Mouse (Mus musculus) neural tube, embryonic 15.5 days (tissue): Measurements from ENCODE around the gene Gm43518. TPM values are rescaled to one million over a fixed set of nuclear protein-coding genes. Genes with fewer than 3 reads are reported as not detected.
A peak's percentile ranks its signal among the peaks of the same experiment; 100 is the strongest.

Experiments
- ATAC-seq: fragments of 200-750 bp; cut with Nextera tagmentation; 2 replicates; pipeline ENCODE4 v1.8.0; 2017; ENCODE audit warnings: mild to moderate bottlenecking, moderate TSS enrichment, moderate library complexity; ENCODE audit not compliant: low FRiP score
- H3K27ac ChIP-seq: fragments of 300-500 bp; sonication (generic); replicated peaks from 2 replicates; pipeline ENCODE4 v1.5.1; 2015; ENCODE audit warnings: mild to moderate bottlenecking, inconsistent platforms
- H3K27me3 ChIP-seq: fragments of 300-500 bp; sonication (generic); replicated peaks from 2 replicates; pipeline ENCODE4 v1.6.1; 2015; ENCODE audit warnings: inconsistent platforms
- H3K36me3 ChIP-seq: fragments of 300-500 bp; sonication (generic); 2 replicates; pipeline ENCODE4 v1.6.1; 2015; ENCODE audit warnings: inconsistent platforms
- H3K4me1 ChIP-seq: fragments of 300-500 bp; sonication (generic); 2 replicates; pipeline ENCODE4 v1.6.1; 2015; ENCODE audit warnings: inconsistent platforms
- H3K4me2 ChIP-seq: fragments of 300-500 bp; sonication (generic); 2 replicates; pipeline ENCODE4 v1.6.1; 2015; ENCODE audit warnings: inconsistent platforms, mild to moderate bottlenecking, moderate library complexity
- H3K4me3 ChIP-seq: fragments of 300-500 bp; sonication (generic); replicated peaks from 2 replicates; pipeline ENCODE4 v1.5.1; 2015; ENCODE audit warnings: mild to moderate bottlenecking, inconsistent platforms
- H3K9ac ChIP-seq: fragments of 300-500 bp; sonication (generic); replicated peaks from 2 replicates; pipeline ENCODE4 v1.6.1; 2015; ENCODE audit warnings: mild to moderate bottlenecking, inconsistent platforms
- H3K9me3 ChIP-seq: fragments of 300-500 bp; sonication (generic); replicated peaks from 2 replicates; pipeline ENCODE4 v1.6.1; 2016; ENCODE audit warnings: inconsistent platforms
- whole genome bisulfite sequencing: fragments of 180-500 bp; shearing (Covaris S2); methylation state at CpG from one replicate; pipeline ENCODE4 v1.1.7; 2015; ENCODE audit warnings: mixed read lengths; 5-methylcytosine and 5-hydroxymethylcytosine counted together
- polyA plus RNA-seq: library from polyadenylated mRNA; unstranded; fragments of >200 nt; fragmentation: Nextera tagmentation; extraction: Ambion mirVana; gene quantifications from 2 replicates; pipeline ENCODE4 v1.2.1, GENCODE M21; 2015

The Gm43518 gene
- polyA plus RNA-seq, 1 experiment from 2014 or later, result 4.3 TPM

GRCm38 (mm10) chr5:123969216-123969615, 42.0 kb downstream of the Gm43518 start:
- Histone ChIP-seq H3K27ac (no peak overlapping the region), H3K4me1 (peaks cover 4% of the 10 kb centered on the region), H3K4me3 (no peak overlapping the region), H3K9me3 (no peaks in the 10 kb centered on the region), H3K9ac (no peak overlapping the region), H3K4me2 (no peak overlapping the region), H3K36me3 (no peaks in the 10 kb centered on the region), H3K27me3 (0 out of 2 replicates have a peak, but pooled peaks cover 6% of the 10 kb centered on the region)
- no peak for ATAC-seq
- 73% methylated on average over 8 of the region's 8 CpGs for WGBS

DNA sequence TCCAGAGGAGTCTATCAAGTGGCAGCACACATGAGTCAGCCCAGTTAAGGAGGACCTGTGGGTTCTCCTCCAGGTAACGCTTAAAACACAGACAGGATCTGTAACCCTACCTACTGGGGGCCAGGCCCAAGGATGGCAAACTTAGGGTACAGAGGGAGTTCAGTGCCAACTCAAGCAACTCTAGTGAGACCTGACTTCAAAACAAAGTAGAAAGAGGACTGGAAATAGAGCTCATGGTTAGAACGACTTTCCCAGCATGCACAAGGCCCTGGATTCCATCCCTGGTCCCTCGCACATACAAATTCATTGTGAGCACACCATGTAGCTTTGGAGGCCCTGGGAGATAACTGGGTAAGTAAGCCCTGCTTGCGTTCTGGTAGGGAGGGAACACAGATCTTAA, 43.4 kb downstream of the Gm43518 start:
- 95% methylated on average over 4 of the region's 4 CpGs for WGBS
- ATAC-seq, result no peak
- Histone ChIP-seq H3K9me3 (no peaks in the 10 kb centered on the region), H3K9ac (no peak overlapping the region), H3K4me1 (peaks cover 17% of the 10 kb centered on the region), H3K36me3 (no peaks in the 10 kb centered on the region), H3K27me3 (peaks cover 8% of the 10 kb centered on the region; the same call in 1 of the 2 replicates), H3K4me3 (no peak overlapping the region), H3K4me2 (no peak overlapping the region), H3K27ac (no peak overlapping the region)

DNA sequence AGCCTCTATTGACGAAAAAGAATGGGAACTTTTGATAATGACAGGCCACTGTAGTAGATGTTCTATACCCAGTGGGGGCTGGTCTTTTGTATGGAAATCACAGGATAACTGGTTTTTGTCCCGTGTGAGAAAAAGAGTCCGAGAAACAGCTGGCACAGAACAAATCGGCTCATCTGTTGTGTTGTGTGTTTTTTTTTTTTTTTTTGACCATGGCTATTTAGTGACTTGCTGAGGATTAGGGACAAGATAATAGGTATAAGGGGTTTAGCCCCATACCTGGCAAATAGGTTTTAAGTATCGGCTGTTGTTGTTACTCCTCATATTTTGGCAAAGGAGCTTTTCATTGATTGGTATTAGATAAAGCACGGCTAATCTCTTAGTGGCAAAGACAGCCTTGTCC, 45.2 kb downstream of the Gm43518 start:
- Histone ChIP-seq H3K9ac (no peak overlapping the region), H3K4me3 (no peak overlapping the region), H3K9me3 (no peaks in the 10 kb centered on the region), H3K27ac (no peak overlapping the region), H3K4me1 (peaks cover 22% of the 10 kb centered on the region), H3K27me3 (peaks cover 20% of the 10 kb centered on the region; the same call in 1 of the 2 replicates), H3K4me2 (no peak overlapping the region), H3K36me3 (no peaks in the 10 kb centered on the region)
- WGBS, result 49% methylated on average over 6 of the region's 6 CpGs
- ATAC-seq, result no peak

DNA sequence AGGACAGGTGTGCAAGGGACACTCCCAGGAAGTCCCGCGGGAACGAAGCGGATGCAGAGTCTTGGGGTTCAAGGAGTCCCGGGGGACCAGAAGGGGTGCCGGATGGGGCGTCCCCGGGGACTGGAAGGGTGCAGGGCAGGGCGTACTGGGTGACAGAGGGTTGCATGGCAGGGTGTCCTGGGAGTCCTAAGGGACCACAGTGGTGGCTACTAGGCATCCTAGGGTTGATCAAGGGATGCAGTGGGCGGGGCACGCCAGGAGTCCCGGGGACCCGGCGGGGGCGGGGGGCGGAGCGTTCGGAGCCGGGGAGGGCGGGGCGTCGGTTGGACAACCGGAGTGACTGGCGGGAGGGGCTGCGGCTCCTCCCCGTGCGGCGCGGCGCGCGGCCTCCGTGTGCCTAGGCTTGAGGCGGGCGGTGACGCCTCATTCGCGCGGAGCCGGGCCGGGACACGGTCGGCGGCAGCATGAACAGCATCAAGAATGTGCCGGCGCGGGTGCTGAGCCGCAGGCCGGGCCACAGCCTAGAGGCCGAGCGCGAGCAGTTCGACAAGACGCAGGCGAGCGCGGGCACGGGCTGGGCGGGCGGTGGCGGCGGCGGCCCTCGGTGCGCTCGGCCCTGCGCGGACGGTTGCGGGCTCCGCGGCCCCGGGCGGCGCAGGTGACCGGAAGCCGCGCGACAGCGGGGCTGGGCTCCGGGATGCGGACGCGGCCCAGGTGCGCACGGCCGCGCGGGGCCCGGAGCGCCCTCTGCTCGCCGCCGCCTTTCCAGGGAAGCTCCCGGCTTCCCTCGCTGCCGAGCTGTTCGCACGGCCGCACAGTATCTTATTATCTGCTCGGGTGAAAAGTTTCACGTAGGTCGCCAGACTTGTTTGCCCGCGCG, 46.3 kb downstream of the Gm43518 start, which contains the start of gene Hip1r:
Hip1r (plus strand) TSS at position 330 of the 880 bp plus-strand sequence.
- Histone ChIP-seq H3K4me1 (peaks cover 22% of the 10 kb centered on the region), H3K4me3 (peak within 1 kb of the TSS; percentile 71), H3K9ac (peak within 1 kb of the TSS; percentile 73), H3K36me3 (no peaks in the 10 kb centered on the region), H3K27ac (peak within 1 kb of the TSS; percentile 66), H3K27me3 (peaks cover 22% of the 10 kb centered on the region; the same call in 1 of the 2 replicates), H3K9me3 (no peaks in the 10 kb centered on the region), H3K4me2 (peak within 1 kb of the TSS; percentile 80)
- under 1% methylated on average over 99 of the region's 106 CpGs for WGBS
- ATAC-seq, result peak; percentile 77

DNA sequence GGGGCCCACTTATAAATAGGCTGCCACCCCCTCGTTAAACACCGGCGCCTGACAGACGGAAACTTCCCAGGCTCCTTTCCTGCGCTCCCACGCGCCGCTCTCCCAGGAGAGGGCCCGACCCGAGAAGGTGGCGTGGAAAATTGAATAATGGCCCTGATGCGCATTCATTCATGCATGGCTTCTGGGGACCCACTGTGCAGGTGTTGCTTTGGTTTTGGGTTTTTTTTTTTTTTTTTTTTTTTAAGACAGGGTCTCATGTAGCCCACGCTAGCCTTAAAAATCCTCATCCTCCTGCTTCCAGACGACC, 46.9 kb downstream of the Gm43518 start:
- H3K36me3 ChIP-seq, result no peaks in the 10 kb centered on the region
- H3K4me1 ChIP-seq, result peaks cover 22% of the 10 kb centered on the region
- H3K4me3 ChIP-seq, result peak overlapping the region; percentile 71
- H3K4me2 ChIP-seq, result peak overlapping the region; percentile 80
- 0 out of 2 replicates have a peak, but pooled peaks have one; percentile 8 for ATAC-seq
- H3K9me3 ChIP-seq, result no peaks in the 10 kb centered on the region
- H3K27me3 ChIP-seq, result peaks cover 22% of the 10 kb centered on the region; the same call in 1 of the 2 replicates
- WGBS, result 0% methylated on average over 14 of the region's 14 CpGs
- H3K9ac ChIP-seq, result peak overlapping the region; percentile 73
- H3K27ac ChIP-seq, result peak overlapping the region; percentile 66; the same call in 1 of the 2 replicates

- 14% methylated on average over 11 of the region's 11 CpGs for WGBS
- no peak for ATAC-seq
- Histone ChIP-seq H3K9me3 (no peaks in the 10 kb centered on the region), H3K4me1 (peaks cover 22% of the 10 kb centered on the region), H3K27ac (no peak overlapping the region), H3K36me3 (no peaks in the 10 kb centered on the region), H3K4me2 (peak overlapping the region; percentile 80), H3K9ac (peak overlapping the region; percentile 73; the same call in 1 of the 2 replicates), H3K4me3 (peak overlapping the region; percentile 71), H3K27me3 (peaks cover 22% of the 10 kb centered on the region; the same call in 1 of the 2 replicates)
Measured at GRCm38 (mm10) chr5:123974616-123975111, 47.4 kb downstream of the Gm43518 start.

DNA sequence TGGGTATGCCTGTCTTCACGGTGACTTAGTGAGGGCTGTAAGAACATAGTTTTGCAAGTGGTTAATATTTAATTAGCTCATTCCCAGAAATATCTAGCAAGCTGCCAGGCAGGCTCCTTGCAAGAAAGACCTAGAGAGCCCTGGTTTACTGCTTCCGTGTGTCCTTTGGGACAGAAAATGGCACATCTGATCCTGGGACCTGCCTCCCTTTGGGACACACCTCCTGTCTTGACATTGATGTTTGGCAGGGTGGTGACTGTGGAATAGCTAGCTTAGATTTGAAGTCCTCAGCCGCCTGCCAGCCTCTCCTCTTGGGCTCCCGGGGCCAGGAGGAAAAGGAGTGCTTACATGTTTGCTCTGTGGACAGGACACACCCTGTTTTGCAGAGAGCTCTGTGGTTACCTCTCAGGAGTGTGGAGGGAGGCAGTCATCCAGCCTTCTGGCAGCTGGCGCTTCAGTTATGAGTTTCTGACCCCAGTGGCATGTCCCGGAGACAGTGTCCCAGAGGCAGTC, 48.5 kb downstream of the Gm43518 start:
- Histone ChIP-seq H3K9me3 (no peaks in the 10 kb centered on the region), H3K4me1 (peaks cover 22% of the 10 kb centered on the region), H3K27me3 (peaks cover 22% of the 10 kb centered on the region; the same call in 1 of the 2 replicates), H3K36me3 (no peaks in the 10 kb centered on the region), H3K9ac (no peak overlapping the region), H3K27ac (no peak overlapping the region), H3K4me2 (peak overlapping the region; percentile 80), H3K4me3 (no peak overlapping the region)
- ATAC-seq, result no peak
- 68% methylated on average over 6 of the region's 6 CpGs for WGBS

DNA sequence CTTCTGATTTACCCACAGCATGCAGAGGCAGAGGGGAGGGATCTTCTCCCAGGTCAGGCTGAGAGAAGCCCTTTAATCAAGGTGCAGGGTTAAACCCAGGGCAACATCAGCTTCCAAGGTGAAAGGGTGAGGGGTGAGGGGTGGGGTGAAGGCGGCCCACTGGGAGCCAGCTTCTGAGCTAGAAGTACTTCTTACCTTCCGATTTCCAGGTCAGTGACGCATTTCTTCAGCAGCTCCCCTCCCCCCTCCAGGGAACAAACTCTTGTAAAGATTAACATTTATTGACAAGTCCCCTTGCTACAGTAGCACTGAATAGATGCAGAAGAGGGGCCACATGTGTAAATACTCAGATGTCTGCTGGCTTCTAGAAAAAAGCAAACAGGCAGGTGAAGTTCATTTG, 50.0 kb downstream of the Gm43518 start:
- H3K4me2 ChIP-seq, result no peak overlapping the region
- H3K27me3 ChIP-seq, result peaks cover 16% of the 10 kb centered on the region; the same call in 1 of the 2 replicates
- no peak for ATAC-seq
- H3K36me3 ChIP-seq, result no peaks in the 10 kb centered on the region
- WGBS, result 41% methylated on average over 3 of the region's 3 CpGs
- H3K9ac ChIP-seq, result no peak overlapping the region
- H3K9me3 ChIP-seq, result no peaks in the 10 kb centered on the region
- H3K27ac ChIP-seq, result no peak overlapping the region
- no peak overlapping the region for H3K4me3 ChIP-seq
- peaks cover 22% of the 10 kb centered on the region for H3K4me1 ChIP-seq

GRCm38 (mm10) chr5:123978131-123978530, 50.9 kb downstream of the Gm43518 start:
- Histone ChIP-seq H3K9ac (no peak overlapping the region), H3K36me3 (no peaks in the 10 kb centered on the region), H3K9me3 (no peaks in the 10 kb centered on the region), H3K4me3 (no peak overlapping the region), H3K4me1 (peaks cover 20% of the 10 kb centered on the region), H3K4me2 (no peak overlapping the region), H3K27me3 (peaks cover 16% of the 10 kb centered on the region; the same call in 1 of the 2 replicates), H3K27ac (no peak overlapping the region)
- ATAC-seq, result no peak
- 88% methylated on average over 5 of the region's 5 CpGs for WGBS

- H3K4me2 ChIP-seq, result no peak overlapping the region
- H3K27ac ChIP-seq, result no peak overlapping the region
- H3K9ac ChIP-seq, result no peak overlapping the region
- H3K9me3 ChIP-seq, result no peaks in the 10 kb centered on the region
- H3K36me3 ChIP-seq, result no peaks in the 10 kb centered on the region
- ATAC-seq, result no peak
- H3K4me1 ChIP-seq, result peaks cover 17% of the 10 kb centered on the region
- WGBS, result 71% methylated on average over 18 of the region's 18 CpGs
- H3K27me3 ChIP-seq, result peaks cover 19% of the 10 kb centered on the region; the same call in 1 of the 2 replicates
- H3K4me3 ChIP-seq, result no peak overlapping the region
Measured at GRCm38 (mm10) chr5:123979221-123979979, 52.2 kb downstream of the Gm43518 start.

- Histone ChIP-seq H3K27ac (no peak overlapping the region), H3K27me3 (peaks cover 19% of the 10 kb centered on the region; the same call in 1 of the 2 replicates), H3K4me1 (peaks cover 11% of the 10 kb centered on the region), H3K9ac (no peak overlapping the region), H3K9me3 (no peaks in the 10 kb centered on the region), H3K4me2 (no peak overlapping the region), H3K36me3 (no peaks in the 10 kb centered on the region), H3K4me3 (no peak overlapping the region)
- ATAC-seq, result no peak
- WGBS, result 65% methylated on average over 4 of the region's 4 CpGs
Measured at GRCm38 (mm10) chr5:123979980-123980369, 52.8 kb downstream of the Gm43518 start.
